Mouse (Mus musculus): ENCODE data around the gene Apol7b. TPM values are rescaled to one million over a fixed set of nuclear protein-coding genes. Genes with fewer than 3 reads are reported as not detected.

Apol7b gene
- total RNA-seq, 2 experiments from 2014 or later: 0.16 TPM; not detected in 1

DNA sequence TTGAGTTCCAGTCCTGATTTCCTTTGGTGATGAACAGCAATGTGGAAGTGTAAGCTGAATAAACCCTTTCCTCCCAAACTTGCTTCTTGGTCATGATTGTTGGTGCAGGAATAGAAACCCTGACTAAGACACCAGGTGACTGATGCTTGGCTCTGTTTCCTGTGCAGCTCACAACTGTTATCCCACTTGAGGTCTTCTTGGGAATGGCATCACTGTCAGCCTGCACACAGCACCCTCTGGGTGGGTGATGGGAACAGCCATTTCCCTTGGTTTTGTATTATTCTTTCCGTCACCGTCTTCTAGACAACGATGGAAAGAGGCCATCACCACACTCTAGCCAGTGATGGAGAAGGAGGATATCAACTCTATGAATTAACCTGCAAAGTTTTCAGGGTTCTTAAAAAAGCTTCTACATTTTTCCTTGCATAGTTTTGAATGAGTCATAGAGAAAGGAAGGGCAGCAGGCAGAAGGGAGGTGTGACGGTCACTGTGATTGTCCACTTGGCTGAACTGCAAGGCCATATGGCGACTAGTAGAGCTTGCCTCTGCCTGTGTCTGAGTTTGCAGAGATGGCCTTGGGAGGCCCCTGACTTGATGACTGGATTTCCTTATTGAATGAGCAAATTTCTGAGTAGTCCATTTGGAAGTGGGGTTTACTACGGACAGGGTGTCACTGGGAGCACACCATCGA lies 62.8 kb downstream of the Apol7b start:
- DNase-seq (ENCODE audit: low spot score): no peak

DNA sequence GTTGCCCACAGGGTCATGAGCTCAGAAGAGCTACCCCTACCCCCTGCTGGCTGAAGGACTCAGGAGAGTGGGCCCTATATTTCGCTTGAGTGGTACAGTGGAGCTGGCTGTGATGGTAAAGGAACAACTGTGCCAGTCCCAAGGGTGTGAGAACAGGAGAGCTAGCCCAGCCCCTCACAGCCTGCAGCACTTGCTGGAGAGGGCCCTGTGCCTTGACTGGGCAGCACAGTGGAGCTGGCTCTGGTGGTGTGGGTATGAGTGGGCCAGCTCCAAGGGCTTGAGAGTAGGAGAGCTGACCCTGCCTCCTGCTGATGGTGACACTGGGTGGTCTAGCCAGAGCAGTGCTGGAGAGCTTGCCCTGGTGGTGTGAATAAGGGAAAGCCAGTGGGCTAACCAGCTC lies 64.4 kb downstream of the Apol7b start:
- DNase-seq (ENCODE audit: low spot score): no peak

DNA sequence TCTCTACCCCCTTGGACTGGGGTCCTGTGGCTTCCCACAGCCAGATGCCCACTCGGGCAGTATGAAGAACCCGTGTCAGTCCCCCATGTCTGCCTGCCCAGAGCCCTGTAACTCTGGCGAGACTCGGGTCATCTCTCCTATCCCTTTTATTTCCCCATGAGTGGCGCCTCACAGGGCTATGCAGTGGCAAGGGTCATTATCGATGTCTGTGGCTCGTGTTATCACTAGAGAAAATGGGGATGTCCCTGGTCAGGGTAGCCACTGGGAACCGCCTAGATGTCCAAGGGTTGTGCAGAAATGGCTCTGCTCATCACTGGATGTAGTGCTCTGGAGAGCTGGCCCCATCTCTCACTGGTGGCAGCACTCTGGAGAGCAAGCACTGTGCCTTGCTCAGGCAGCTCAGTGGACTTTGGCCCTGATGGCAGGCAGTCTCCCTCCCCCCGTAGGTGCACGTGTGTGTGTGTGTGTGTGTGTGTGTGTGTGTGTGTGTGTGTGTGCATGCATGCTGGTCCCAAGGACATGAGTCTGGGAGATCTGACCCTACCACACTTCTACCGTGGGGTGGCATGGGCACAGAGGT lies 64.9 kb downstream of the Apol7b start:
- DNase-seq (ENCODE audit: low spot score): no peak

DNA sequence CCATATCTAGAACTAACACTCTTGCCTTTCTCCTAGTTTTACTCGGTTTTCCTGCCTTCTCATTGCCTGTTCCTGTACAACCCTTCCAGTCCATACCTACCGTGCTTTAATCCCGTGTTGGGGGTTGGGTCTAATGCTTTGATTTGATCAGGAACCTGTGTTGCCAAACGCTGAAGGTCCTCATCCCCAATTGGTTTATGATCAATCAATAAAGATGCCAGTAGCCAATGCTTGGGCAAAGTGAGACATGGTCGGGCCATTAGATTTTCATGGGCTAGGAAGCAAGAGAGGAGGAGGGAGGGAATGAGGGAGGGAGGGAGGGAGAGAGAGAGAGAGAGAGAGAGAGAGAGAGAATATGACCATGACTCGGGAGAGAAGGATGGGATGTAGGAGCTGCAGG lies 65.8 kb downstream of the Apol7b start:
- no peak for DNase-seq (ENCODE audit: low spot score)

DNA sequence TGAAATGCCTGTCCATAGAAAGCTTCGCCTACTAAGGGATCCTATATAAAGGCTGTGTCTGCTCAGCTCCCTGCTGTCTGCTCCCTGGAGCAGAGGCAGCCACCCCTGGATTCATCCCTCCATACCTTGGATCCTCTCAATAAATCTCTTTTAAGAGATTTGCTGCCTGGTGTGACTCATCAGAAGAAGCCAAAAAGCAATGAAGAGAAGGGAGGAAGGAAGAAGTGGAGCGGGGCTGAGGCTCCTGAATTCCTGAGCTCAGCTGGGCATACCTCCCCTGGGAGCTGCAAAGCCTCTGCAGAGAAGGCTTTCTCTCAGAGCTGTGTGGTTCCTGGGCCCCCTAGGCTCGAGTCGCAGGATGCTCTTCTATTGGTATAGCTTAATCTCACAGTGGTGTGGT lies 67.4 kb downstream of the Apol7b start:
- DNase-seq (ENCODE audit: low spot score): no peak

DNA sequence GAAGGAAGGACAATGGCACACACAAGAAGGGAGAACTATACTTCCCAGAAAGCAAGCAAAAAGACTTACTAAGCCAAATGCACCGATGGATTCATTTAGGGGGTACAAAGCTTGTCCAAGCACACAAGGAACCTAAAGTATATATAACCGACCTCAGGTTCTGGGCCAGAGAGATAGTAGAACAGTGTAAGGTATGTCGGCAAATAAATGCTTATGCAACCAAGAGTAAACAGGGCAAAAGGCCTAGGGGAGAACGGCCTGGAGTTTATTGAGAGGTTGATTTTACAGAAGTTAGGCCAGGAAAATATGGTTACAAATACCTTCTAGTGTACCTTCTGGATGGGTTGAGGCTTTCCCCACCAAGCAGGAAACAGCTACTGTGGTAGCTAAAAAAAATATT lies 69.9 kb downstream of the Apol7b start:
- DNase-seq (ENCODE audit: low spot score): no peak

DNA sequence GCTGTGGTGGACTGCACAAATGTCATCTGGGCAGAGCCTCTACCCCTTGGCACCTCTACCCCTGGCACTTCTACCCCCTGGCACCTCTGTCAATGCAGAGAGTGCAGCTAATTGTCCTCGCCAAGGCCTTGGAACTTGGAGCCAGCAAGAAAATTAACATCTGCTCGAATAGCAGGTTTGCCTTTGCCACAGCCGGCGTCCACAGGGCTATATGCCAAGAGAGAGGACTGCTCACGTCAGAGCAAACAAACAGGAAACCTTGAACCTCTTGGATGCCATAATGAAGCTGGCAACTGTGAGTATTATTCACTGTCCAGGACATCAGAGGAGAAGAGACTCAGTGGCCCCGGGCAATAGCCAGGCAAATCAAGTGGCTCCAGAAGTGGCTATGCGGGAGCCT lies 70.4 kb downstream of the Apol7b start:
- peak; percentile 31 for DNase-seq (ENCODE audit: low spot score)

Other genes with a start within 250 kb of the Apol7b start
- 10 to 100 TPM; 55.1 to 60.4 TPM for gene Rbfox2, start 140.5 kb downstream of the Apol7b start, total RNA-seq (2021)
- 1 to 10 TPM in 1 of 2 experiments, under 1 TPM in 1; 0.76 to 1.1 TPM for gene Apol7a, start 48.4 kb downstream of the Apol7b start, total RNA-seq (2021)
- gene Apol9a, start 36.4 kb downstream of the Apol7b start, total RNA-seq (2021): not detected
- gene Apol10a, start 29.6 kb upstream of the Apol7b start, total RNA-seq (2021): not detected
- gene Apol11a, start 60.8 kb upstream of the Apol7b start, total RNA-seq (2021): not detected
- not detected for gene Apol7c, start 85.8 kb upstream of the Apol7b start, total RNA-seq (2021)
- not detected for gene 1700025B11Rik, start 114.4 kb upstream of the Apol7b start, total RNA-seq (2021)
- 1 to 10 TPM in 1 of 2 experiments, under 1 TPM in 1; 0.27 to 1.2 TPM for gene Apol10b, start 148.6 kb upstream of the Apol7b start, total RNA-seq (2021)
- gene Gm36245, start 151.8 kb upstream of the Apol7b start, total RNA-seq (2021): not detected
- under 1 TPM in 1 of 2 experiments, not detected in 1; 0.14 TPM for gene Apol11b, start 195.8 kb upstream of the Apol7b start, total RNA-seq (2021)

Data from gastrocnemius, adult 18-20 months (tissue).